8 mouse cellular contexts compared by ENCODE assay signal in genomic region chr10:83722579-83723031, GRCm38 (mm10). TPM values are rescaled to one million over a fixed set of nuclear protein-coding genes. Genes with fewer than 3 reads are reported as not detected.
DNase-seq lines count a peak whose midpoint lies in the region; ATAC-seq lines count a peak whose summit lies in the region.

1500009L16Rik (plus strand) TSS chr10:83722865.

- H3K4me2 ChIP-seq in intestine, embryonic 16.5 days (ENCODE audit: low read depth, low read length), result peak within 1 kb of the TSS; percentile 93

- WGBS in intestine, embryonic 16.5 days, result 0% methylated on average over 30 of the region's 37 CpGs
- WGBS in limb, embryonic 10.5 days, result under 1% methylated on average over 37 of the region's 37 CpGs
- WGBS in midbrain, embryonic 10.5 days, result under 1% methylated on average over 36 of the region's 37 CpGs

- H3K4me1 ChIP-seq in intestine, embryonic 16.5 days (ENCODE audit: control insufficient read depth, insufficient read depth, low read length), result peaks cover 9% of the 10 kb centered on the region
- peaks cover 22% of the 10 kb centered on the region for H3K4me1 ChIP-seq in limb, embryonic 10.5 days
- peaks cover 18% of the 10 kb centered on the region for H3K4me1 ChIP-seq in midbrain, embryonic 10.5 days

- peak; percentile 6 to 17 for DNase-seq in spleen, adult 18-20 months
- DNase-seq in spleen, postnatal 14 days (ENCODE audit: low spot score in 2 of 2), result no peak
- peak; percentile 92 for DNase-seq in embryo, embryonic 10 days (ENCODE audit: low spot score)
- peak; percentile 91 for DNase-seq in limb, embryonic 10.5 days (ENCODE audit: low spot score)
- DNase-seq in midbrain, embryonic 10.5 days (ENCODE audit: low spot score), result peak; percentile 91
- DNase-seq in right cerebral cortex, postnatal 4 days, result peak; percentile 83

- H3K27ac ChIP-seq in intestine, embryonic 16.5 days (ENCODE audit: low read length), result peak within 1 kb of the TSS; percentile 36
- peak within 1 kb of the TSS; percentile 87 for H3K27ac ChIP-seq in limb, embryonic 10.5 days
- peak within 1 kb of the TSS; percentile 84 for H3K27ac ChIP-seq in midbrain, embryonic 10.5 days (replicated peaks)

- H3K4me3 ChIP-seq in intestine, embryonic 16.5 days (ENCODE audit: low read length), result peak within 1 kb of the TSS; percentile 71
- H3K4me3 ChIP-seq in limb, embryonic 10.5 days, result peak within 1 kb of the TSS; percentile 83
- H3K4me3 ChIP-seq in midbrain, embryonic 10.5 days, result peak within 1 kb of the TSS; percentile 79

- H3K9me3 ChIP-seq in intestine, embryonic 16.5 days (ENCODE audit: control insufficient read depth, low read length), result 0 out of 2 replicates have a peak, but pooled peaks cover 5% of the 10 kb centered on the region
- no peaks in the 10 kb centered on the region for H3K9me3 ChIP-seq in limb, embryonic 10.5 days (replicated peaks)
- peaks cover 6% of the 10 kb centered on the region; the same call in 1 of the 2 replicates for H3K9me3 ChIP-seq in midbrain, embryonic 10.5 days (replicated peaks)

- H3K9ac ChIP-seq in intestine, embryonic 16.5 days (ENCODE audit: low read depth, low read length), result peak within 1 kb of the TSS; percentile 70

- ATAC-seq in granulocyte monocyte progenitor cell, adult 5-6 weeks (replicated peaks; ENCODE audit: poor library complexity, severe bottlenecking), result peak; percentile 86
- peak; percentile 92 for ATAC-seq in intestine, embryonic 16.5 days

- no peaks in the 10 kb centered on the region for H3K27me3 ChIP-seq in intestine, embryonic 16.5 days (replicated peaks; ENCODE audit: control insufficient read depth, insufficient read depth, low read length)
- 0 out of 2 replicates have a peak, but pooled peaks cover 5% of the 10 kb centered on the region for H3K27me3 ChIP-seq in limb, embryonic 10.5 days (ENCODE audit: low read depth, poor library complexity, severe bottlenecking)
- H3K27me3 ChIP-seq in midbrain, embryonic 10.5 days (ENCODE audit: low read depth, poor library complexity, severe bottlenecking), result peaks cover 18% of the 10 kb centered on the region

- no peaks in the 10 kb centered on the region for H3K36me3 ChIP-seq in intestine, embryonic 16.5 days (ENCODE audit: control insufficient read depth, insufficient read depth, low read length)
- no peaks in the 10 kb centered on the region for H3K36me3 ChIP-seq in limb, embryonic 10.5 days
- H3K36me3 ChIP-seq in midbrain, embryonic 10.5 days, result no peaks in the 10 kb centered on the region

RNA-seq across cellular contexts. Expression of gene 1500009L16Rik, which starts in this region (rescaled TPM):
- 0.68 and 1.0 TPM in 2 replicates for total RNA-seq in granulocyte monocyte progenitor cell, adult 5-6 weeks (2014; fragmentation: Nextera tagmentation)
- total RNA-seq in granulocyte monocyte progenitor cell, adult 5-6 weeks (2017), result 0.57 TPM in 1 of 2 replicates, not detected in the other
- 17.6 and 18.1 TPM in 2 replicates for polyA plus RNA-seq in intestine, embryonic 16.5 days (2015; fragmentation: Nextera tagmentation; extraction: Ambion mirVana)
- polyA plus RNA-seq in limb, embryonic 10.5 days (2016; fragmentation: Nextera tagmentation; extraction: Ambion mirVana), result 36.9 and 46.6 TPM in 2 replicates
- polyA plus RNA-seq in midbrain, embryonic 10.5 days (2016; fragmentation: Nextera tagmentation; extraction: Ambion mirVana), result 44.2 and 49.4 TPM in 2 replicates

Comparison
In these comparisons a context has a peak if more than half of its experiments do, and no peak if none do; other contexts are left out.
1. DNase-seq: peak in spleen, adult 18-20 months (2 of 2), embryo, embryonic 10 days (single experiment), limb, embryonic 10.5 days (single experiment), midbrain, embryonic 10.5 days (single experiment) and right cerebral cortex, postnatal 4 days (single experiment); none in spleen, postnatal 14 days (0 of 2).
2. H3K27ac ChIP-seq: peak in every context shown above with its lines; median percentile 87 in limb, embryonic 10.5 days; 84 in midbrain, embryonic 10.5 days; 36 in intestine, embryonic 16.5 days.
3. Peak in every context shown above with its lines, with median percentiles within 50 percentile points of each other: H3K4me3 ChIP-seq.